Mouse (Mus musculus): ENCODE results near the gene Olfr725.

The Olfr725 gene

GRCm38 (mm10) chr14:50040275-50040674, at the start of gene Olfr725:
Gene Olfr725, minus strand, starts transcription at chr14:50040375.
- DNase-seq (ENCODE audit: low spot score) = no peak

GRCm38 (mm10) chr14:50062733-50063104, 22.5 kb upstream of the Olfr725 start:
- no peak for DNase-seq (ENCODE audit: low spot score)

GRCm38 (mm10) chr14:50061955-50062732, 22.0 kb upstream of the Olfr725 start:
- DNase-seq (ENCODE audit: low spot score) = peak; percentile 29

- peak; percentile 4 for DNase-seq (ENCODE audit: low spot score)
Measured at GRCm38 (mm10) chr14:50061590-50061954, 21.4 kb upstream of the Olfr725 start.

GRCm38 (mm10) chr14:50061179-50061578, 21.0 kb upstream of the Olfr725 start:
- DNase-seq (ENCODE audit: low spot score) = no peak

GRCm38 (mm10) chr14:50032041-50032440, 8.1 kb downstream of the Olfr725 start:
- no peak for DNase-seq (ENCODE audit: low spot score)

- no peak for DNase-seq (ENCODE audit: low spot score)
Measured at GRCm38 (mm10) chr14:50031356-50031755, 8.8 kb downstream of the Olfr725 start.

- DNase-seq (ENCODE audit: low spot score) = no peak
Measured at GRCm38 (mm10) chr14:50026371-50026770, 13.8 kb downstream of the Olfr725 start.
